Mouse (Mus musculus) liver, postnatal 0 days (tissue): ENCODE results near the gene Siae. TPM values are rescaled to one million over a fixed set of nuclear protein-coding genes. Genes with fewer than 3 reads are reported as not detected.

Source experiments
- ATAC-seq: fragments of 200-750 bp; cut with Nextera tagmentation; 2 replicates; pipeline ENCODE4 v1.8.0; 2017; ENCODE audit warnings: mild to moderate bottlenecking, moderate library complexity
- DNase-seq: peaks from one replicate; pipeline ENCODE4 v3.0.0-alpha.2; 2016
- H3K27ac ChIP-seq: fragments of 300-500 bp; sonication (generic); 2 replicates; pipeline ENCODE4 v1.5.1; 2014; ENCODE audit warnings: antibody characterized with exemption, moderate library complexity, mild to moderate bottlenecking, low read depth
- H3K27me3 ChIP-seq: fragments of 300-500 bp; sonication (generic); 2 replicates; pipeline ENCODE4 v1.6.1; 2014; ENCODE audit warnings: low read length, control low read depth, mixed read lengths; ENCODE audit not compliant: insufficient read depth
- H3K36me3 ChIP-seq: fragments of 300-500 bp; sonication (generic); replicated peaks from 2 replicates; pipeline ENCODE4 v1.6.1; 2014; ENCODE audit warnings: mild to moderate bottlenecking, control low read depth, low read length, moderate library complexity, mixed read lengths; ENCODE audit not compliant: insufficient read depth
- H3K4me1 ChIP-seq: fragments of 300-500 bp; sonication (generic); 2 replicates; pipeline ENCODE4 v1.6.1; 2014; ENCODE audit warnings: antibody characterized with exemption, mild to moderate bottlenecking, control low read depth; ENCODE audit not compliant: insufficient read depth
- H3K4me2 ChIP-seq: fragments of 300-500 bp; sonication (generic); 2 replicates; pipeline ENCODE4 v1.6.1; 2014; ENCODE audit warnings: low read depth, mild to moderate bottlenecking, low read length, moderate library complexity, mixed read lengths
- H3K4me3 ChIP-seq: fragments of 300-500 bp; sonication (generic); 2 replicates; pipeline ENCODE4 v1.5.1; 2014; ENCODE audit warnings: low read depth, low read length
- H3K9ac ChIP-seq: fragments of 300-500 bp; sonication (generic); replicated peaks from 2 replicates; pipeline ENCODE4 v1.6.1; 2014; ENCODE audit warnings: mild to moderate bottlenecking, moderate library complexity
- H3K9me3 ChIP-seq: fragments of 300-500 bp; sonication (generic); 2 replicates; pipeline ENCODE4 v1.6.1; 2016; ENCODE audit warnings: mild to moderate bottlenecking, control low read depth, low read length, mixed read lengths
- CTCF ChIP-seq: sonication (generic); IDR thresholded peaks from 2 replicates; pipeline ENCODE4 v1.5.1; 2016; ENCODE audit warnings: antibody characterized with exemption, low read depth
- EP300 ChIP-seq: IDR thresholded peaks from 2 replicates; pipeline ENCODE4 v1.6.1; 2016; ENCODE audit warnings: antibody characterized with exemption, low read depth, mild to moderate bottlenecking
- WGBS: fragments of 180-500 bp; shearing (Covaris S2); extraction: QIAGEN DNeasy Blood & Tissue Kit; methylation state at CpG from one replicate; pipeline ENCODE4 v1.1.7; 2014; ENCODE audit not compliant: insufficient replicate concordance; 5-methylcytosine and 5-hydroxymethylcytosine counted together
- polyA plus RNA-seq: library from polyadenylated mRNA; unstranded; fragments of >200 nt; fragmentation: Nextera tagmentation; extraction: Ambion mirVana; gene quantifications from 2 replicates; pipeline ENCODE4 v1.2.1, GENCODE M21; 2015

The Siae gene
- polyA plus RNA-seq, 1 experiment from 2014 or later: 5.2 TPM

DNA sequence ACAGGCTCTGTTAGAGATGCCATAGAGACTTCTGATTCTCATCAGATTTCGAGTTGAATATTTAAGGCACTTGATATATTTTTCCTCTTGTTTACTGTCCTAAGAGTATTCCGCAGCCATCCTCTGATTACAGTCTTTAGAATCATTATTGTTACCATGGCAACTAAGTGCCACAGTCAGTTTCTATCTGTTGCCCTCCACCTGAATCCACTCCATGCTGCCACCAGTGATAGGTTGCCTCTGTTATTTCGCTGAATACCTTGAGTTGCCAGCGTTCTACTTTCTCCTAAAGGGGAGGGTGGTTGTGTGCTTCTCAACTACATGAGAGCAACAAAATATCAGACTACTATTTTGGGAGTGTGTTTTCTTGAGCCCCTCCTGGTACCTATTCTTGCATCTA is 31.2 kb downstream of the Siae start:
- H3K4me3 ChIP-seq: no peak overlapping the region
- H3K36me3 ChIP-seq: no peaks in the 10 kb centered on the region
- H3K4me1 ChIP-seq: no peaks in the 10 kb centered on the region
- H3K4me2 ChIP-seq: no peak overlapping the region
- no peaks in the 10 kb centered on the region for H3K27me3 ChIP-seq
- TF ChIP-seq EP300: no peak
- TF ChIP-seq CTCF: no peak
- no peak for ATAC-seq
- WGBS: 71% methylated on average over 4 of the region's 4 CpGs
- no peak overlapping the region for H3K27ac ChIP-seq
- no peak for DNase-seq
- no peak overlapping the region for H3K9ac ChIP-seq
- H3K9me3 ChIP-seq: no peaks in the 10 kb centered on the region

DNA sequence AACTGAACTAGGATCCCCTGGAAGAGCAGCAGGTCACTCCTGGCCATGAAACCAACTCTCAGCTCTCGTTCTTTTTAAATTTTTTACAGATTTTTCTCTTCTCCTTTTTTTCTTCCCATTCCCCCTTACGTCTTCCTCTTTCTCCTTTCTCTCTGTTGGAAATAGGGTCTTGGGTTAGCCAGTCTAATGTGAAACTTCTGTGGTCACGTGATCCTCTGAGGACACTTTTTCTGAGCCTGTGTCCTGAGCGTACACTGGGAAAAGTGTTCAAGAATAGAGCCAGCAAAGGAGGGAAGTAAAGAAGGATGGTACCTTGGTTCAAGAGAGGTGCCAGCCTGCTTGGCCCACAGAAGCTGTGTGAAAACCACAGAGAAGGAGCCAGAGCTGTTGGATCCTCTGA is 34.9 kb downstream of the Siae start:
- H3K9ac ChIP-seq: no peak overlapping the region
- no peak overlapping the region for H3K27ac ChIP-seq
- no peak for ATAC-seq
- no peaks in the 10 kb centered on the region for H3K27me3 ChIP-seq
- no peaks in the 10 kb centered on the region for H3K4me1 ChIP-seq
- no peaks in the 10 kb centered on the region for H3K9me3 ChIP-seq
- no peak overlapping the region for H3K4me2 ChIP-seq
- no peak overlapping the region for H3K4me3 ChIP-seq
- 71% methylated on average over 4 of the region's 4 CpGs for WGBS
- TF ChIP-seq EP300 (no peak), CTCF (no peak)
- DNase-seq: no peak
- no peaks in the 10 kb centered on the region for H3K36me3 ChIP-seq

DNA sequence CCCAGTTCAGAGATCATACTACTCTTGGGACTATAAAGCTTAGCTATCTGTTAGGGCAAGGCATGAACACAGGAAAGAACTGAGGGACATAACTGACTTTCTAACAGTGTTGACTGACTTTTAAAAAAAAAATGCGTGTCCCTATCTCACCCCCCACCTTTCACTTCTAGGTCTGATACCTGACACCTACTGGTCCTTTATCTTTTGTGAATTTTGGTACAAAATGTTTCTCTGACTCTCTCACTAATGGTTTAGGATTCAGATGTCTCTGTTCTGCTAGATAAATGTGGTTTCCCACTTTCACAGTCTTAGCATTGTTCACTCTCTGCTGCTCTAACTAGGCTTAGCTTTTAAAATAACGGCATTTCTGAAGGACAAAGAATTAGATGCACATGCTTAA is 36.5 kb downstream of the Siae start:
- no peak for ATAC-seq
- Histone ChIP-seq H3K4me1 (no peaks in the 10 kb centered on the region), H3K9ac (no peak overlapping the region), H3K4me3 (no peak overlapping the region), H3K36me3 (no peaks in the 10 kb centered on the region), H3K27ac (no peak overlapping the region), H3K4me2 (no peak overlapping the region), H3K27me3 (no peaks in the 10 kb centered on the region), H3K9me3 (no peaks in the 10 kb centered on the region)
- TF ChIP-seq CTCF: no peak
- peak; percentile 84 for TF ChIP-seq EP300
- DNase-seq: no peak
- WGBS: 41% methylated on average over 2 of the region's 2 CpGs

DNA sequence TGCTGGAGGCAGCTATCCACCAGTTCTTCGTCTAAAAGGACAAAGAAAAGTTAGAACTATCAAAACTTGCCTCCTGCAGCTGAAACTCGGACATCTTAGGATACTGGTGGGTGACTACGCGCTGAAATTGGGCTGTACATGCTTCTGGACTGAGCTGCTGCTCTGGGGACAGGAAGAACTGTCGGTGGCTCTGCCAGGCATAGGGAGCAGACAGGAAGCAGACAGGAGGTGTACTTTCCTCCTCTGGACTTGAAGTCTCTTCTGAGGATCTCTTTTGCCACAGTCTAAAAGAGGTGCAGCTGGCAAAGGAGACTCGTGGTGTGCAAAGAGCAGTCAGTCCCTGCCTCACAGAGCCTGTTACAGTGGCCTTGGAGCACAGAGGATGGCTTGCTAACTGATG is 37.1 kb downstream of the Siae start:
- Histone ChIP-seq H3K4me3 (no peak overlapping the region), H3K4me2 (no peak overlapping the region)

DNA sequence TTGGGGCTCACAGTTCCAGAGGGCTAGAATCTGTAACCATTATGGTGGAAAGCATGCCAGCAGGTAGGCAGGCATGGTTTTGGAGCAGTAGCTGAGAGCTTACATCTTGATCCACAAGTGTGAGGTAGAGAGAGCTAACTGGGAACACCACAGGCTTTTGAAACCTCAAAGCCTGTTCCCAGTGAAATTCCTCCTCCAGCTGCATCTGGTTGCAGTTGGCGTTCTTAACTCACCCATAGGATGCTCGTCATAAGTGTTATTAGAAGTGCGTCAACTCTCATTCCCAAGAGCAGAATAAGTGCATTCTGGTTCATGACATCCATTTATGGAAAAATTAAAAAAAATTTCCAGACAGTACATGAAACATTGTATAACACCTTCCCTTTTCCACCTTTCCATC is 38.2 kb downstream of the Siae start:
- 78% methylated on average over 3 of the region's 3 CpGs for WGBS
- Histone ChIP-seq H3K4me2 (no peak overlapping the region), H3K4me1 (no peaks in the 10 kb centered on the region), H3K27ac (no peak overlapping the region), H3K36me3 (no peaks in the 10 kb centered on the region), H3K9me3 (no peaks in the 10 kb centered on the region), H3K4me3 (no peak overlapping the region), H3K27me3 (no peaks in the 10 kb centered on the region), H3K9ac (no peak overlapping the region)
- TF ChIP-seq CTCF: no peak
- TF ChIP-seq EP300: no peak
- ATAC-seq (no peak), DNase-seq (no peak)

More for the DNA sequence above, 37.1 kb downstream of the Siae start:
- Histone ChIP-seq H3K36me3 (no peaks in the 10 kb centered on the region), H3K9ac (no peak overlapping the region), H3K9me3 (no peaks in the 10 kb centered on the region), H3K27ac (no peak overlapping the region), H3K27me3 (no peaks in the 10 kb centered on the region), H3K4me1 (no peaks in the 10 kb centered on the region)
- no peak for ATAC-seq
- TF ChIP-seq CTCF: no peak
- TF ChIP-seq EP300: no peak
- 29% methylated on average over 6 of the region's 6 CpGs for WGBS
- no peak for DNase-seq

DNA sequence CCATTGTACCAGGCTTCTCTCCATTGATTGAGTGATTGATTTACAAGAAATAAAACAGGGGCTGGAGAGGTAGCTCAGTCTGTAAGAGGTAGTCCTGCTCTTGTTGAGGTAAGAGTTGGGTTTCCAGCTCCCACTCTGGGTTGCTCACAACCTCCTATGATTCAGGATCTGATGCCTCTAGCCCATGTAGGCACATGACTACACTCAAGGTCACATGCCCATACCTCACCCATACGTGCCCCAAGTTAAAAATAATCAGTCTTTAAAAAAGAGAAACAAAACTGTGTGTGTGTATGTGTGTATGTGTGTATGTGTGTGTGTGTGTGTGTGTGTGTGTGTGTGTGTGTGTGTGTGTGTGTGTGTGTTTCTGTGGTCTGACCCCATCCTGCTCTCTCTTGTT is 40.1 kb downstream of the Siae start:
- Histone ChIP-seq H3K9me3 (no peaks in the 10 kb centered on the region), H3K4me3 (no peak overlapping the region), H3K9ac (no peak overlapping the region), H3K27ac (no peak overlapping the region), H3K36me3 (no peaks in the 10 kb centered on the region), H3K4me1 (peaks cover 2% of the 10 kb centered on the region; the same call in 1 of the 2 replicates), H3K27me3 (no peaks in the 10 kb centered on the region), H3K4me2 (no peak overlapping the region)
- DNase-seq (no peak), ATAC-seq (no peak)
- TF ChIP-seq CTCF (no peak), EP300 (no peak)
- whole genome bisulfite sequencing: 55% methylated on average over 1 of the region's 1 CpGs

DNA sequence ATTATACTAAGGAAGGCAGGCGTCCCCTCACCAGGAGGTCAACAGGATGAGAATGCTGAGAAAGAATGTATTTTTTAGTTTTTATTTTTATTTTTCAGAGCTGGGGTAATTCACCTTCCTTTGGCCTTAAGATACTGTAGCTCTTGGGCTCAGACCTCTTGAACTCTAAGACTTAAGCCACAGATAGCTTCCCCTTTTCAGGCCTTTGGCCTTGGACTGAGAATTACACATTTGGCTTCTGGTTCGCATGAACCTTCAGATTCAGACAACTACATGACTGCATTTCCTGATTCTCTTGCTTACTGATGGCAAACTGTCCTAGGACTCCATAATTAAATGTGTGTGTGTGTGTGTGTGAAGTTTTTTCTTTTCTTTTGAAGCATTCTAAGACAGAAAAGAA is 43.1 kb downstream of the Siae start:
- TF ChIP-seq CTCF (no peak), EP300 (no peak)
- H3K27ac ChIP-seq: no peak overlapping the region
- ATAC-seq: no peak
- WGBS: 73% methylated on average over 2 of the region's 2 CpGs
- H3K4me2 ChIP-seq: no peak overlapping the region
- H3K4me3 ChIP-seq: no peak overlapping the region
- H3K36me3 ChIP-seq: no peaks in the 10 kb centered on the region
- no peak overlapping the region for H3K9ac ChIP-seq
- no peaks in the 10 kb centered on the region for H3K9me3 ChIP-seq
- H3K27me3 ChIP-seq: no peaks in the 10 kb centered on the region
- DNase-seq: no peak
- H3K4me1 ChIP-seq: peaks cover 5% of the 10 kb centered on the region; the same call in 1 of the 2 replicates
